Mouse (Mus musculus) MEL (cell line): ENCODE results near the gene Wasf2. TPM values are rescaled to one million over a fixed set of nuclear protein-coding genes. Genes with fewer than 3 reads are reported as not detected.

Experiments
- DNase-seq: peaks from one replicate; pipeline ENCODE4 v3.0.0; 2011; ENCODE audit warnings: low read depth, low spot score
- H3K27ac ChIP-seq: 2 replicates; pipeline ENCODE4 v1.5.1; 2012; ENCODE audit warnings: low read depth, mild to moderate bottlenecking, control low read depth, low read length, moderate library complexity; ENCODE audit not compliant: control insufficient read depth
- H3K27me3 ChIP-seq, 2 experiments: fragments of 150-350 bp in 1 of 2; sonication (generic) in 1 of 2; 2 replicates each; pipeline ENCODE4 v1.6.1; 2012; ENCODE audit warnings: low read length in 2 of 2, mild to moderate bottlenecking in 2 of 2, improper control_type of control experiment in 1 of 2, moderate library complexity in 1 of 2; ENCODE audit not compliant: insufficient read depth in 2 of 2, control insufficient read depth in 1 of 2
- H3K36me3 ChIP-seq, 2 experiments: 2 replicates each; pipeline ENCODE4 v1.6.1; 2012 to 2014; ENCODE audit warnings: low read length in 2 of 2, improper control_type of control experiment in 1 of 2, inconsistent platforms in 1 of 2, mild to moderate bottlenecking in 1 of 2; ENCODE audit not compliant: insufficient read depth in 2 of 2, control insufficient read depth in 1 of 2
- H3K4me1 ChIP-seq, 2 experiments: fragments of 150-350 bp in 1 of 2; sonication (generic) in 1 of 2; 2 replicates each; pipeline ENCODE4 v1.6.1; 2012; ENCODE audit warnings: low read length in 2 of 2, improper control_type of control experiment in 1 of 2, mild to moderate bottlenecking in 1 of 2; ENCODE audit not compliant: insufficient read depth in 2 of 2, control insufficient read depth in 1 of 2
- H3K4me3 ChIP-seq, 2 experiments: fragments of 150-350 bp in 1 of 2; sonication (generic) in 1 of 2; 2 replicates each; pipeline ENCODE4 v1.5.1; 2012; ENCODE audit warnings: low read depth in 2 of 2, low read length in 2 of 2, mild to moderate bottlenecking in 2 of 2, moderate library complexity in 2 of 2, control low read depth in 1 of 2, improper control_type of control experiment in 1 of 2; ENCODE audit not compliant: control insufficient read depth in 1 of 2, insufficient read depth in 1 of 2
- H3K79me2 ChIP-seq: 2 replicates; pipeline ENCODE4 v1.6.1; 2012; ENCODE audit warnings: mild to moderate bottlenecking, low read length, moderate library complexity; ENCODE audit not compliant: control insufficient read depth, poor library complexity, insufficient read depth
- H3K9ac ChIP-seq: 2 replicates; pipeline ENCODE4 v1.6.1; 2012; ENCODE audit warnings: low read depth, mild to moderate bottlenecking, control low read depth, low read length, moderate library complexity; ENCODE audit not compliant: control insufficient read depth, poor library complexity, severe bottlenecking
- H3K9me3 ChIP-seq: fragments of 150-350 bp; sonication (generic); replicated peaks from 2 replicates; pipeline ENCODE4 v1.6.1; 2012; ENCODE audit warnings: mild to moderate bottlenecking, low read length, improper control_type of control experiment, moderate library complexity; ENCODE audit not compliant: insufficient read depth
- BHLHE40 ChIP-seq: IDR thresholded peaks from 2 replicates; pipeline ENCODE4 v1.6.1; 2012; ENCODE audit warnings: low read depth, mild to moderate bottlenecking, inconsistent platforms, low read length, improper control_type of control experiment, borderline replicate concordance
- CHD2 ChIP-seq: IDR thresholded peaks from 2 replicates; pipeline ENCODE4 v1.6.1; 2011; ENCODE audit warnings: low read length, improper control_type of control experiment
- E2F4 ChIP-seq: IDR thresholded peaks from 2 replicates; pipeline ENCODE4 v1.6.1; 2011; ENCODE audit warnings: low read depth, low read length, improper control_type of control experiment, borderline replicate concordance
- GABPA ChIP-seq: IDR thresholded peaks from 2 replicates; pipeline ENCODE4 v1.6.1; 2012; ENCODE audit warnings: low read depth, mild to moderate bottlenecking, inconsistent platforms, low read length, improper control_type of control experiment, moderate library complexity
- GATA1 ChIP-seq: IDR thresholded peaks from 2 replicates; pipeline ENCODE4 v1.6.1; 2011; ENCODE audit warnings: low read depth, low read length, improper control_type of control experiment
- KAT2A ChIP-seq: conservative IDR thresholded peaks from 2 replicates; pipeline ENCODE4 v1.6.1; 2012; ENCODE audit warnings: low read depth, low read length, improper control_type of control experiment, inconsistent platforms
- MAFK ChIP-seq: IDR thresholded peaks from 2 replicates; pipeline ENCODE4 v1.6.1; 2011; ENCODE audit warnings: low read depth, mild to moderate bottlenecking, low read length, improper control_type of control experiment, borderline replicate concordance
- MAZ ChIP-seq: IDR thresholded peaks from 2 replicates; pipeline ENCODE4 v1.6.1; 2012; ENCODE audit warnings: low read depth, mild to moderate bottlenecking, inconsistent platforms, low read length, improper control_type of control experiment
- MEF2A ChIP-seq: IDR thresholded peaks from 2 replicates; pipeline ENCODE4 v1.6.1; 2014; ENCODE audit warnings: low read depth, mild to moderate bottlenecking, inconsistent platforms, low read length, improper control_type of control experiment; ENCODE audit not compliant: poor library complexity, insufficient replicate concordance, severe bottlenecking; ENCODE audit errors: extremely low read depth
- MXI1 ChIP-seq: IDR thresholded peaks from 2 replicates; pipeline ENCODE4 v1.6.1; 2011; ENCODE audit warnings: mild to moderate bottlenecking, low read depth, low read length, improper control_type of control experiment
- NELFE ChIP-seq: IDR thresholded peaks from 2 replicates; pipeline ENCODE4 v1.6.1; 2011; ENCODE audit warnings: low read depth, low read length, improper control_type of control experiment
- NRF1 ChIP-seq: IDR thresholded peaks from 2 replicates; pipeline ENCODE4 v1.6.1; 2014; ENCODE audit warnings: low read depth, mild to moderate bottlenecking, inconsistent platforms, low read length, improper control_type of control experiment, moderate library complexity; ENCODE audit not compliant: poor library complexity, insufficient read depth, severe bottlenecking
- POLR2AphosphoS5 ChIP-seq: IDR thresholded peaks from 2 replicates; pipeline ENCODE4 v1.6.1; 2012; ENCODE audit warnings: low read depth, borderline replicate concordance, mild to moderate bottlenecking, inconsistent platforms, low read length, moderate library complexity, mixed read lengths
- RCOR1 ChIP-seq: IDR thresholded peaks from 2 replicates; pipeline ENCODE4 v1.6.1; 2012; ENCODE audit warnings: low read depth, mild to moderate bottlenecking, inconsistent platforms, low read length, improper control_type of control experiment
- TBP ChIP-seq: IDR thresholded peaks from 2 replicates; pipeline ENCODE4 v1.8.0; 2011; ENCODE audit warnings: low read depth, low read length, improper control_type of control experiment
- USF2 ChIP-seq, 2 experiments: IDR thresholded peaks; 2 replicates each; pipeline ENCODE4 v1.6.1; 2011 to 2012; ENCODE audit warnings: improper control_type of control experiment in 2 of 2, low read length in 2 of 2, borderline replicate concordance in 1 of 2, inconsistent platforms in 1 of 2, low read depth in 1 of 2, mild to moderate bottlenecking in 1 of 2; ENCODE audit not compliant: insufficient read depth in 1 of 2
- ZC3H11A ChIP-seq: IDR thresholded peaks from 2 replicates; pipeline ENCODE4 v1.6.1; 2012; ENCODE audit warnings: low read depth, mild to moderate bottlenecking, inconsistent platforms, low read length, improper control_type of control experiment
- ZKSCAN1 ChIP-seq: IDR thresholded peaks from 2 replicates; pipeline ENCODE4 v1.6.1; 2012; ENCODE audit warnings: low read depth, mild to moderate bottlenecking, inconsistent platforms, low read length, improper control_type of control experiment, moderate library complexity
- ZNF384 ChIP-seq: IDR thresholded peaks from 2 replicates; pipeline ENCODE4 v1.6.1; 2012; ENCODE audit warnings: low read depth, mild to moderate bottlenecking, inconsistent platforms, low read length, improper control_type of control experiment
- polyA plus RNA-seq, 2 experiments: library from polyadenylated mRNA; stranded (reverse) in 1 of 2; unstranded in 1 of 2; fragments of >175 nt in 1 of 2; fragments of >200 nt in 1 of 2; gene quantifications; 2 replicates each; pipeline versions ENCODE4 v1.2.1 to v1.2.4; 2012; ENCODE audit warnings: low replicate concordance in 2 of 2, low read depth in 1 of 2; ENCODE audit not compliant: insufficient read length in 2 of 2, insufficient read depth in 1 of 2, missing spikeins in 1 of 2
- total RNA-seq: library from RNA; depleted of rRNA; stranded (reverse); fragments of 300-350 nt; gene quantifications from 2 replicates; pipeline ENCODE4 v1.2.3, GENCODE M21; 2012

Wasf2 gene
- total and polyA plus RNA-seq, 3 experiments, result 16.4 to 53.7 TPM; not detected in 1

DNA sequence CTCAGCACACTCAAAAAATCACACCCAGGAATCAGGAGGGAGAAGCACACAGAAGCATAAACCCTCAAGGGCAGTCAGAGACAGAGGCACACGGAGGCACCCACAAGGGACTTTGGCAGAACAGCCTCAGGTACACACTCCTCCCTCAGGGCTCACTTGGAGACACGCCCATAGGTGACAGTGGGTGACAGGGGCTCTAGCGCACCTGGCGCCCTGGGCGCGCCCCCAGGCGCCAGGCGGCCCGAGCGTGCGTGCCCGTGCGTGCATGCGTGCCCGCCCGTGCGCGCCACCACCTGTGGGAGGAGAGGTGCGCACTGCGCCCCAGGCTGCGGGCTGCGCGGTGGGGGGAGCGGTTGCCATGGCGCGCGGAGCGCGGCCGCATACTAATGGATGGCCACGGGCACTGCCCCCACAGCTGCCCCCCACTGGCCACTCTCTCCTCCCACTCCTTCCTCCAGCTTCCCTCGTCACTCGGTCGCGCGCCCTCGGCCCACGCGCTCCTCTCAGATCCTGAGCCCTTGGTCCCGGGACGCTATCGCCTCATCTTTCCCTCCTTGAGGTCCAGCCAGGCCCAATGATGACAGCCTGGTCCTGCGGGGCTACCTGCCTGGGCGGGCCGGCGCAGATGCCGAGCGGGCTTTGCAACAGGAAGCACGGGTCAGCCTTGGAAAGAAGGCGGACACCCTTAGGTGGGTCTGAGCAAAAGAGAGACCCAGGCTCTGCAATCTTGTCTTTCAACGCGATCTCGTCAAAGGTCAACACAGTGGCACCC, 45.1 kb upstream of the Wasf2 start:
- Histone ChIP-seq H3K9ac (no peak overlapping the region), H3K4me3 (no peak overlapping the region), H3K27ac (no peak overlapping the region), H3K79me2 (no peaks in the 10 kb centered on the region), H3K36me3 (no peaks in the 10 kb centered on the region), H3K27me3 (no peaks in the 10 kb centered on the region), H3K4me1 (peaks cover 0 to under 1% of the 10 kb centered on the region in 2 experiments; a peak in 1 of 4 replicates), H3K9me3 (no peaks in the 10 kb centered on the region)
- no peak for DNase-seq
- no peak for TF ChIP-seq RCOR1
- no peak for TF ChIP-seq TBP
- TF ChIP-seq POLR2AphosphoS5, result no peak
- TF ChIP-seq MEF2A, result no peak
- no peak for TF ChIP-seq MAFK
- no peak for TF ChIP-seq ZC3H11A
- no peak for TF ChIP-seq KAT2A
- no peak for TF ChIP-seq NELFE
- no peak for TF ChIP-seq MAZ
- no peak for TF ChIP-seq E2F4
- TF ChIP-seq USF2 (IDR thresholded peaks at IDR 0.05; ENCODE audit: borderline replicate concordance in 1 of 2, insufficient read depth in 1 of 2, low read depth in 1 of 2, low read length in 2 of 2), result no peak
- no peak for TF ChIP-seq BHLHE40
- no peak for TF ChIP-seq ZNF384
- TF ChIP-seq GATA1, result no peak
- TF ChIP-seq ZKSCAN1, result no peak

DNA sequence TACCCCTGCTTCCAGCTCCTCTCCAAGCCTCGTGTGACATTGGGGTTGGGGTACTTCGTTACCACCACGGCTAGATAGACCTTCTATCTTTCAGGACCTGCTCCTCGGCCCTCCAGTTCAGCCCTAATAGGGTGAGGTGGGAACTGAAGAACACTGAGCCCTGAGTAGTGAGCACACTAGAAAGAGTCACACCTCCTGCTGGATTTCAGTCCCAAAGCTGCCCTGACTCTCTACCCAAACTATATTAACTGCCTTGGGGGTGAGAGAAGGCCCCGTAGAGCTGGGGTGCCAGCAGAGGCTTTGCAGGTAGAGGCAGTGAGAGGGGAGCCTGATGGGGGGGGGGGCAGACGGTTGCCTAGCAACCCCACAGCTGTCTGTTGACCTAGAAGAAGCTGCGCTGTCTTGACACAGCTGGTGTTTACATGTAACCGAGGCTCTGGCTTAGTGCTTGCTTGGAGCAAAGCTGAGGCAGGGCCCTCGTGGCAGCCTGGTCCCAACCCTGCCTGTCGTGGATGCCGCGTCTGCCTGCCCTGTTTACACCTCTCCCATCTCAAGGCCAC, 44.4 kb upstream of the Wasf2 start:
- H3K4me1 ChIP-seq, result no peaks in the 10 kb centered on the region
- H3K27ac ChIP-seq, result no peak overlapping the region
- no peak overlapping the region for H3K4me3 ChIP-seq
- DNase-seq, result no peak
- H3K36me3 ChIP-seq, result no peaks in the 10 kb centered on the region
- no peaks in the 10 kb centered on the region for H3K79me2 ChIP-seq
- no peak overlapping the region for H3K9ac ChIP-seq
- TF ChIP-seq CHD2 (no peak), GABPA (no peak), BHLHE40 (no peak), NRF1 (no peak), MXI1 (no peak), MAFK (no peak), ZKSCAN1 (no peak)
- H3K27me3 ChIP-seq, result no peaks in the 10 kb centered on the region
- no peaks in the 10 kb centered on the region for H3K9me3 ChIP-seq
